Mouse (Mus musculus) limb, embryonic 12.5 days (tissue): Measurements from ENCODE around the gene Hacd2. TPM values are rescaled to one million over a fixed set of nuclear protein-coding genes. Genes with fewer than 3 reads are reported as not detected.
A peak's percentile ranks its signal among the peaks of the same experiment; 100 is the strongest.

Experiments used
- ATAC-seq: fragments of 200-750 bp; cut with Nextera tagmentation; 2 replicates; pipeline ENCODE4 v1.8.0; 2017; ENCODE audit warnings: low read depth, moderate TSS enrichment; ENCODE audit not compliant: insufficient number of reproducible peaks, insufficient read depth, low FRiP score, low TSS enrichment
- H3K27ac ChIP-seq: fragments of 300-500 bp; sonication (generic); 2 replicates; pipeline ENCODE4 v1.5.1; 2016; ENCODE audit warnings: mild to moderate bottlenecking, moderate library complexity
- H3K27me3 ChIP-seq: fragments of 300-500 bp; sonication (generic); 2 replicates; pipeline ENCODE4 v1.6.1; 2016; ENCODE audit warnings: mild to moderate bottlenecking, moderate library complexity
- H3K36me3 ChIP-seq: fragments of 300-500 bp; sonication (generic); 2 replicates; pipeline ENCODE4 v1.6.1; 2016; ENCODE audit warnings: mild to moderate bottlenecking, moderate library complexity
- H3K4me1 ChIP-seq: fragments of 300-500 bp; sonication (generic); replicated peaks from 2 replicates; pipeline ENCODE4 v1.6.1; 2016
- H3K4me2 ChIP-seq: fragments of 300-500 bp; sonication (generic); 2 replicates; pipeline ENCODE4 v1.6.1; 2016; ENCODE audit warnings: mild to moderate bottlenecking, moderate library complexity
- H3K4me3 ChIP-seq: fragments of 300-500 bp; sonication (generic); replicated peaks from 2 replicates; pipeline ENCODE4 v1.5.1; 2016; ENCODE audit warnings: mild to moderate bottlenecking
- H3K9ac ChIP-seq: fragments of 300-500 bp; sonication (generic); replicated peaks from 2 replicates; pipeline ENCODE4 v1.6.1; 2016; ENCODE audit warnings: mild to moderate bottlenecking, moderate library complexity
- H3K9me3 ChIP-seq: fragments of 300-500 bp; sonication (generic); 2 replicates; pipeline ENCODE4 v1.6.1; 2016; ENCODE audit warnings: mild to moderate bottlenecking, moderate library complexity
- WGBS: fragments of 180-500 bp; shearing (Covaris S2); methylation state at CpG from one replicate; pipeline ENCODE4 v1.1.7; 2016; 5-methylcytosine and 5-hydroxymethylcytosine counted together
- polyA plus RNA-seq: library from polyadenylated mRNA; unstranded; fragments of >200 nt; fragmentation: Nextera tagmentation; extraction: Ambion mirVana; gene quantifications from 2 replicates; pipeline ENCODE4 v1.2.1, GENCODE M21; 2016

Hacd2 gene
- polyA plus RNA-seq, 1 experiment from 2014 or later = 57.9 TPM

GRCm38 (mm10) chr16:35097870-35098530 is 75.8 kb downstream of the Hacd2 start:
- H3K36me3 ChIP-seq = peaks cover 15% of the 10 kb centered on the region; the same call in 1 of the 2 replicates
- H3K27ac ChIP-seq = no peak overlapping the region
- H3K4me1 ChIP-seq = peaks cover 16% of the 10 kb centered on the region
- no peaks in the 10 kb centered on the region for H3K27me3 ChIP-seq
- ATAC-seq = no peak
- H3K4me2 ChIP-seq = no peak overlapping the region
- 97% methylated on average over 3 of the region's 3 CpGs for WGBS
- H3K9me3 ChIP-seq = no peaks in the 10 kb centered on the region
- no peak overlapping the region for H3K9ac ChIP-seq
- no peak overlapping the region for H3K4me3 ChIP-seq

- Histone ChIP-seq H3K9me3 (no peaks in the 10 kb centered on the region), H3K4me2 (peak overlapping the region; percentile 16; the same call in 1 of the 2 replicates), H3K9ac (no peak overlapping the region), H3K27ac (peak overlapping the region; percentile 80), H3K4me1 (peaks cover 35% of the 10 kb centered on the region), H3K4me3 (no peak overlapping the region), H3K36me3 (peaks cover 9% of the 10 kb centered on the region; the same call in 1 of the 2 replicates), H3K27me3 (no peaks in the 10 kb centered on the region)
- peak; percentile 71; the same call in 1 of the 2 replicates for ATAC-seq
- 19% methylated on average over 12 of the region's 12 CpGs for WGBS
Observed at GRCm38 (mm10) chr16:35101751-35102420, 79.7 kb downstream of the Hacd2 start.

DNA sequence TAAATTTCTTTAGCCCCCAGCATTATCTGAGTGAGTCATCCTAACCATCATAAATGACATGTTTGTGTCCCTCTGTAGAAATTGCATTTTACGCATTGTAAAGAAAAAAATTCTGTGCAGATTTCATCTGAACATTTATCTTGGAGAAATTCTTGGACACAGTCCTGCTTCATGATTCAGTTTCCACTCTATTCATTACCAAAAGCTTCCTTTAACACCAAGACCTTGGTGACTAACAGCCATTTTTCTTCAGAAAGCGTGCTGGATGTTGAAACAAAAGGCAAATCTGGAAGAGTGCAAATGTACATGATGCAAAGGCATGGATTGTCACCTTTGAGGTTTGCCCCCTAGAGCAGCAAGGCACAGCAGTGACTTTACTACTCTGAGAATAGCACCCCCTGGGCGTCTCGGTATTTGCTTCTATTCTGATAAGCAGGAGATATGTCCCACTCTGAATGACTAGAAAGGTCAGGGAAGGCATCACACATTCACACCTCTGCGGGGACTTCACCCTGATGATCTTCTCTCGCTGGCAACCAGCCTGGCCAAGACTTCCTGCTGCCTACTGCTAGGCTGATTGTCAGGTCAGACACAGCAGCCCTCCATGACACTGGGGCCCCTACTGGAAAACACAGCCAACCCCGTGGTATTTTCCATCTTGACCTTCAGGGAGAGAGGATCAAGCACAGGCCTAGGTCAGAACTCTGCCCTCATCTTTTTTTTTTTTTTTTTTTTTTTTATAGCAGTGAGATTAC is 80.8 kb downstream of the Hacd2 start:
- Histone ChIP-seq H3K27ac (0 out of 2 replicates have a peak overlapping the region, but pooled peaks have one; percentile 41), H3K9ac (no peak overlapping the region), H3K9me3 (no peaks in the 10 kb centered on the region), H3K4me2 (no peak overlapping the region), H3K36me3 (peaks cover 10% of the 10 kb centered on the region; the same call in 1 of the 2 replicates), H3K4me3 (no peak overlapping the region), H3K27me3 (no peaks in the 10 kb centered on the region), H3K4me1 (peaks cover 45% of the 10 kb centered on the region)
- WGBS = 65% methylated on average over 7 of the region's 7 CpGs
- no peak for ATAC-seq

DNA sequence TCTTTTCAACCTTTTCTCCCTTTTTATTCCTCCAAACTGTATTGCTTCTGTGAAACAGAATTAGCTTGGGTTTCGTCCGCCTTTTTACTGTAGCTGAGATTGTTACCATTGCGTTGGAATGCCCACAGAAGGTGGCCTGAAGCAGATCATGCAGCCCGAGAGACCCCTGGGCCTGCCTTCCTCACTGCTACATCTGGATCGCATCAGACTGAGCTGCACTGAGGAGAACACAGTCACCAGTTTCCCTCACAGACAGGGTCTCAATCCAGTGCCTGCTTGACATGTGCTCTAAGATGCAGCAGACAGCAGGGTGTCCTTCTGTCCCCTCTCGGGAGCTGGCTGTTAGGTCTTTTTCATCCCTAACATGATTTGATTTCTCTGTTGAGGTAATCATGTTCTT is 85.8 kb downstream of the Hacd2 start:
- peaks cover 57% of the 10 kb centered on the region for H3K4me1 ChIP-seq
- 0 out of 2 replicates have a peak overlapping the region, but pooled peaks have one; percentile 1 for H3K4me2 ChIP-seq
- no peak overlapping the region for H3K4me3 ChIP-seq
- H3K36me3 ChIP-seq = 0 out of 2 replicates have a peak, but pooled peaks cover 3% of the 10 kb centered on the region
- H3K9ac ChIP-seq = no peak overlapping the region
- peak overlapping the region; percentile 75 for H3K27ac ChIP-seq
- no peaks in the 10 kb centered on the region for H3K9me3 ChIP-seq
- ATAC-seq = no peak
- no peaks in the 10 kb centered on the region for H3K27me3 ChIP-seq
- WGBS = 20% methylated on average over 6 of the region's 6 CpGs

DNA sequence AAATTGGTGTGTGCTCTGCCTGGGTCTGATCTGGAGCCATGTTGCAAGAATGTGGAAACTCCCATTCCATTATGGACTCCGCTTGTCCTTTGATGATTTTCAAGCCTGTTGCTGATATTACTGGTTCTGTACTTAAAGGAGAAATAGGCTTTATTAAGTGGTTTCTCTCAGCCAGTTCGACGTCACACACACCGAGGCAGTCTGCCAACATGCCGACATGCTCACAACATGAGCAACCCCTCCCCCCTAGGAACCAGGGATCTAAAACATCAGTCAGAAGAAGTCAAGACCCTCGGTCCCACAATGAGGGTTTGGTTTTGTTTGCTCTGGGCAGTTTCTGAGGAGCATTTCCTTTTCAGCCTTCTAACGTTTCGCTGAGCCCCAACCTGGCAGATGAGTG is 86.9 kb downstream of the Hacd2 start:
- Histone ChIP-seq H3K9ac (no peak overlapping the region), H3K36me3 (0 out of 2 replicates have a peak, but pooled peaks cover 3% of the 10 kb centered on the region), H3K4me2 (no peak overlapping the region), H3K4me3 (no peak overlapping the region), H3K4me1 (peaks cover 52% of the 10 kb centered on the region), H3K27me3 (no peaks in the 10 kb centered on the region), H3K27ac (no peak overlapping the region), H3K9me3 (no peaks in the 10 kb centered on the region)
- no peak for ATAC-seq
- WGBS = 38% methylated on average over 8 of the region's 8 CpGs

DNA sequence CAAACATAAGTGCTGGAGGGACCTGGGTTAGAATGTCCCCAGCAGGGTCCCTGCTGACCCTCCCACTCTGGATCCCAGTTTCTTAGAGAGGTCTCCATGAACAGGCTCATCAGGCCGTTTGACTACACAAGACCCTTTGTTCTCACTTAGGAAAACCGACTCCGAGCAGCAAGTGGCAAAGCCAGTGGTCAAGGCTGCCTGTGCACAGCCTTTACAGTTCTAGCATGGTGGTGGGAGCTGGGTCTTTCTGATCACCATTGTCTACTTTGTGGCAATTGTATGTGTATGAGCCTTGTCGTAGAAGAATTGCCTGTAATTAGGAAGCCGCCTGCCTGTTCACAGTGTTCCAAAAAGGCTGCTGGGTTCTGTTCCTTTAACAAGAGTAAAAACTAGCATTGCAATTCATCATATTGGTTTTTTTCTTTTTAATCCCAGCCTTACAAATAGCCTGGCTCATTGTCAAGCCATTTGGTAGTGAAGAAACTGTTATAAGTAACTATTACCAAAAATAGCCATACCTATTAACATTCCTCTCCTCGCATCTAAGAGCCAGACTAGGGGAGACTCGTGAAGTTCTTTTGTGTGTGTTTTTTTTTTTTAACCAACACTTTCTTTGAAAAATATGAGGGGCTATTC is 87.5 kb downstream of the Hacd2 start:
- WGBS = 39% methylated on average over 7 of the region's 7 CpGs
- Histone ChIP-seq H3K36me3 (0 out of 2 replicates have a peak, but pooled peaks cover 3% of the 10 kb centered on the region), H3K27me3 (no peaks in the 10 kb centered on the region), H3K27ac (peak overlapping the region; percentile 72), H3K4me2 (no peak overlapping the region), H3K4me1 (peaks cover 48% of the 10 kb centered on the region), H3K4me3 (no peak overlapping the region), H3K9ac (no peak overlapping the region), H3K9me3 (no peaks in the 10 kb centered on the region)
- no peak for ATAC-seq

- WGBS = 31% methylated on average over 10 of the region's 10 CpGs
- Histone ChIP-seq H3K36me3 (0 out of 2 replicates have a peak, but pooled peaks cover 3% of the 10 kb centered on the region), H3K27ac (peak overlapping the region; percentile 12; the same call in 1 of the 2 replicates), H3K4me3 (no peak overlapping the region), H3K4me1 (peaks cover 44% of the 10 kb centered on the region), H3K4me2 (peak overlapping the region; percentile 15; the same call in 1 of the 2 replicates), H3K27me3 (no peaks in the 10 kb centered on the region), H3K9ac (no peak overlapping the region), H3K9me3 (no peaks in the 10 kb centered on the region)
- peak; percentile 86 for ATAC-seq
Observed at GRCm38 (mm10) chr16:35110410-35111142, 88.3 kb downstream of the Hacd2 start.

GRCm38 (mm10) chr16:35111143-35111620 is 89.0 kb downstream of the Hacd2 start:
- Histone ChIP-seq H3K4me2 (no peak overlapping the region), H3K27ac (no peak overlapping the region; the same call in 1 of the 2 replicates), H3K36me3 (0 out of 2 replicates have a peak, but pooled peaks cover 3% of the 10 kb centered on the region), H3K9me3 (no peaks in the 10 kb centered on the region), H3K9ac (no peak overlapping the region), H3K27me3 (no peaks in the 10 kb centered on the region), H3K4me3 (no peak overlapping the region), H3K4me1 (peaks cover 43% of the 10 kb centered on the region)
- WGBS = 60% methylated on average over 8 of the region's 8 CpGs
- no peak for ATAC-seq

DNA sequence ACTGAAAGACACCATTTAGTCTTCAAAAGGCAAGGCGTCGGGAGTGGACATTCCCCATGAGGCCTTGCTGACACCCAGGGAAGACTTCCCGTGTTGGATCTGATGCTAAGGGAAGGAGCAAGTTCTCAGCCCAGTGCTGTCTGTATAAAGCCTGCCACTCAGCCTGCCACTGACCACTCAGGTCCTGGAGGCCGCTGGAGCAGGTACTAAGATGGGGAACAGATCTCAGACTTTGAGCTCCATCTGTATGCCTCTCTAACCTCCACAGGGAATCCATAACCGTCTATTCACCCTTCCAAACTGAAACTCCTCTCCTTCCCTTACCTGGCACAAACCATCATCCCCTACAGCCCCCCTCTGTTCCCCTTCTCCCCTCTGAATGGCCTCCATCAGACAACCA is 91.3 kb downstream of the Hacd2 start:
- H3K27me3 ChIP-seq = peaks cover 3% of the 10 kb centered on the region; the same call in 1 of the 2 replicates
- H3K4me2 ChIP-seq = no peak overlapping the region
- 86% methylated on average over 5 of the region's 5 CpGs for WGBS
- peaks cover 23% of the 10 kb centered on the region for H3K4me1 ChIP-seq
- no peaks in the 10 kb centered on the region for H3K36me3 ChIP-seq
- H3K27ac ChIP-seq = no peak overlapping the region
- no peak overlapping the region for H3K9ac ChIP-seq
- H3K9me3 ChIP-seq = no peaks in the 10 kb centered on the region
- no peak for ATAC-seq
- no peak overlapping the region for H3K4me3 ChIP-seq

DNA sequence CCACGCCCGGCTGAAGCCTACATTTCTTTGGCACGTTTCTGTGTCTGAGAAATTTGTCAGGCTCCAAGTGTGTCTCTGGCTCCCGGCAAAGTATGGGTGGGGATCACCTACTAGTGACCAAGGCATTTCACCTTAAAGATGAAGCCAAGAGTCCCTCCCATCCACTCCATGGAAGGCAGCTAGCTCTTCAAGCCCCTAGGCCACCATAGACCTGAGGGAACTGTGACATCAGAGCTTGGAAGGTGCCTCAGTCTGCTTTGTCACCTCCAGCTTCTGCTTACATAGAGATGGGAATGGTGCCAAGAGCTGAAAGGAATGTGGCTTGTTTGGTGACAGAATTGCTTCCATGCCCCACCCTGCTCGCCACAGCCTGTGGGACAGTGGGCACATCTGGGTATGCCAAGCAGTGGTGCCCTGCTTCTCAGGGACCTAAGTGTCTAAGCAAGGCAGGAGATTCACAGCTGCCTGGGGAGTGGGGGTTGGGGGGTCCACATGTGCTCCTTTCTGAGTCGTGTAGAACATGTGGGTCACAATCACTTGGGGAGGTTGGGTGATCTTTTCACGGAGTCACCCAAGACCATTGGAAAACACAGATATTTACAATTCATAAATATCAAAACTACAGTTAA is 94.2 kb downstream of the Hacd2 start:
- Histone ChIP-seq H3K27me3 (peaks cover 3% of the 10 kb centered on the region; the same call in 1 of the 2 replicates), H3K9ac (0 out of 2 replicates have a peak overlapping the region, but pooled peaks have one; percentile 8), H3K4me3 (no peak overlapping the region), H3K4me2 (no peak overlapping the region), H3K4me1 (no peaks in the 10 kb centered on the region; the same call in 1 of the 2 replicates), H3K36me3 (no peaks in the 10 kb centered on the region), H3K9me3 (peaks cover 8% of the 10 kb centered on the region; the same call in 1 of the 2 replicates), H3K27ac (no peak overlapping the region)
- ATAC-seq = no peak
- WGBS = 86% methylated on average over 7 of the region's 7 CpGs
